In genomic region chr1:74818509-74818908, GRCm38 (mm10) we compare ENCODE assay signal across 31 mouse cellular contexts. TPM values are rescaled to one million over a fixed set of nuclear protein-coding genes. Genes with fewer than 3 reads are reported as not detected.
"Had no signal": no experiment of that assay in that cellular context is flagged by ENCODE, and none has a peak within 500 bp of the region (broad histone marks: within the 10 kb centered on the region; RNA-seq: fewer than 3 reads in every experiment).

No protein-coding gene starts in this region.

- H3K4me3 ChIP-seq: heart, embryonic 10.5 days; heart, embryonic 12.5 days; hindbrain, embryonic 13.5 days; intestine, embryonic 15.5 days; limb, embryonic 13.5 days; limb, embryonic 15.5 days; liver, embryonic 12.5 days had no signal

- H3K9ac ChIP-seq: heart, embryonic 12.5 days; hindbrain, embryonic 13.5 days; hindbrain, embryonic 15.5 days; intestine, embryonic 15.5 days; limb, embryonic 13.5 days; limb, embryonic 15.5 days; liver, embryonic 12.5 days; liver, embryonic 14.5 days had no signal

- ATAC-seq: hindbrain, postnatal 0 days; inflammation-experienced regulatory T-cells, adult 6 months; intestine, embryonic 15.5 days; intestine, postnatal 0 days; liver, embryonic 12.5 days had no signal

- H3K27ac ChIP-seq: heart, embryonic 10.5 days; hindbrain, embryonic 13.5 days; hindbrain, postnatal 0 days; intestine, embryonic 15.5 days; limb, embryonic 13.5 days; limb, embryonic 15.5 days; liver, embryonic 12.5 days; liver, embryonic 14.5 days had no signal

- H3K36me3 ChIP-seq: heart, embryonic 10.5 days; heart, embryonic 12.5 days; hindbrain, embryonic 13.5 days; hindbrain, embryonic 15.5 days; intestine, embryonic 15.5 days; limb, embryonic 13.5 days; limb, embryonic 15.5 days; liver, embryonic 12.5 days had no signal

- H3K4me2 ChIP-seq: heart, embryonic 12.5 days; limb, embryonic 15.5 days; liver, embryonic 12.5 days had no signal

- H3K4me1 ChIP-seq: limb, embryonic 15.5 days had no signal

- DNase-seq: gastrocnemius, postnatal 14 days; gastrocnemius, postnatal 36 days; heart, adult 11 months; heart, postnatal 10 days; heart, postnatal 36 days; kidney, adult 18-20 months; kidney, adult 8-10 months; kidney, postnatal 10 days; kidney, postnatal 25 days; layer of hippocampus, adult 9-11 months; layer of hippocampus, postnatal 36 days; left cerebral cortex, postnatal 4 days had no signal

- H3K27me3 ChIP-seq: hindbrain, embryonic 15.5 days; intestine, embryonic 15.5 days; limb, embryonic 15.5 days had no signal

- H3K9me3 ChIP-seq: heart, embryonic 10.5 days; heart, embryonic 12.5 days; hindbrain, embryonic 13.5 days; hindbrain, embryonic 15.5 days; intestine, embryonic 15.5 days; limb, embryonic 13.5 days; limb, embryonic 15.5 days; liver, embryonic 12.5 days had no signal

RNA-seq across cellular contexts. Expression of gene Wnt10a, which starts 27.2 kb away (rescaled TPM):
- polyA plus RNA-seq: heart, embryonic 14.5 days; intestine, postnatal 0 days; liver, adult 2 months; liver, embryonic 12.5 days; liver, embryonic 14.5 days; liver, embryonic 16.5 days had no signal

RNA-seq across cellular contexts. Expression of gene Cdk5r2, which starts 36.2 kb away (rescaled TPM):
- polyA plus RNA-seq: heart, embryonic 10.5 days; heart, embryonic 12.5 days; heart, embryonic 16.5 days; inflammation-experienced regulatory T-cells, adult 6 months; kidney, embryonic 14.5 days; kidney, embryonic 16.5 days; limb, embryonic 11.5 days; limb, embryonic 15.5 days; liver, adult 2 months; liver, embryonic 12.5 days; liver, embryonic 16.5 days had no signal

RNA-seq across cellular contexts. Expression of gene Wnt6, which starts 46.8 kb away (rescaled TPM):
- polyA plus RNA-seq: inflammation-experienced regulatory T-cells, adult 6 months had no signal
